Mouse (Mus musculus) cortical plate, adult 2 months (tissue): Measurements from ENCODE around the gene Nckap5.

Experiments used
- CTCF ChIP-seq: fragments of 200-500 bp; IDR thresholded peaks from 2 replicates; pipeline ENCODE4 v1.5.1; 2011; ENCODE audit warnings: mild to moderate bottlenecking, control low read depth, low read length; ENCODE audit not compliant: insufficient read depth; ENCODE audit errors: extremely low read depth
- POLR2A ChIP-seq: fragments of 200-500 bp; IDR thresholded peaks from 2 replicates; pipeline ENCODE4 v1.6.1; 2011; ENCODE audit warnings: mild to moderate bottlenecking, low read length, control low read depth; ENCODE audit not compliant: insufficient read depth; ENCODE audit errors: extremely low read depth

GRCm38 (mm10) chr1:126832885-126833284, 2.3 kb upstream of the Nckap5 start:
- TF ChIP-seq POLR2A (no peak), CTCF (no peak)
